Mouse (Mus musculus) heart, adult 2 months (tissue): ENCODE measurements around the gene Derl3. TPM values are rescaled to one million over a fixed set of nuclear protein-coding genes. Genes with fewer than 3 reads are reported as not detected.

Experiments used
- DNase-seq, 2 experiments: peaks; one replicate each; pipeline ENCODE4 v3.0.0; 2021
- H3K27ac ChIP-seq: fragments of 200-600 bp; 2 replicates; pipeline ENCODE4 v1.8.1; 2022
- H3K27me3 ChIP-seq: fragments of 200-500 bp; 2 replicates; pipeline ENCODE4 v1.6.1; 2012; ENCODE audit warnings: mild to moderate bottlenecking, low read length, inconsistent platforms, mixed read lengths; ENCODE audit not compliant: control insufficient read depth, insufficient read depth
- H3K36me3 ChIP-seq: fragments of 200-500 bp; 2 replicates; pipeline ENCODE4 v1.6.1; 2012; ENCODE audit warnings: low read length, inconsistent platforms; ENCODE audit not compliant: control insufficient read depth, insufficient read depth
- H3K4me1 ChIP-seq: fragments of 200-500 bp; 2 replicates; pipeline ENCODE4 v1.6.1; 2011; ENCODE audit warnings: low read length; ENCODE audit not compliant: control insufficient read depth, insufficient read depth
- H3K4me3 ChIP-seq: fragments of 200-600 bp; 2 replicates; pipeline ENCODE4 v1.8.1; 2022
- H3K79me2 ChIP-seq: fragments of 200-500 bp; replicated peaks from 2 replicates; pipeline ENCODE4 v1.6.1; 2012; ENCODE audit warnings: mild to moderate bottlenecking, inconsistent platforms, low read length, moderate library complexity, mixed read lengths; ENCODE audit not compliant: control insufficient read depth, insufficient read depth
- H3K9ac ChIP-seq: fragments of 200-500 bp; 2 replicates; pipeline ENCODE4 v1.6.1; 2012; ENCODE audit warnings: low read depth, mild to moderate bottlenecking, control low read depth, inconsistent platforms, low read length, mixed read lengths
- CTCF ChIP-seq: fragments of 200-600 bp; IDR thresholded peaks from 2 replicates; pipeline ENCODE4 v1.8.1; 2022; ENCODE audit warnings: antibody characterized with exemption, mild to moderate bottlenecking, moderate library complexity
- EP300 ChIP-seq: fragments of 200-500 bp; IDR thresholded peaks from 2 replicates; pipeline ENCODE4 v1.6.1; 2011; ENCODE audit warnings: low read depth, low read length, control low read depth; ENCODE audit not compliant: insufficient read depth
- POLR2A ChIP-seq: fragments of 200-500 bp; IDR thresholded peaks from 2 replicates; pipeline ENCODE4 v1.6.1; 2011; ENCODE audit warnings: mild to moderate bottlenecking, low read depth, low read length, control low read depth; ENCODE audit not compliant: insufficient read depth
- WGBS: fragments of 180-500 bp; shearing (Covaris S2); methylation state at CpG from one replicate; pipeline ENCODE4 v1.1.7; 2018; 5-methylcytosine and 5-hydroxymethylcytosine counted together
- intact Hi-C: fragments of 180-260 bp; cut with DNase I; formaldehyde crosslinking; loops from one replicate; pipeline ENCODE4 v1.15.1; 2025
- polyA plus RNA-seq: library from polyadenylated mRNA; depleted of rRNA; stranded (reverse); fragments of >200 nt; gene quantifications from 2 replicates; pipeline ENCODE4 v1.2.3, GENCODE M21; 2012
- total RNA-seq, 2 experiments: library from RNA; stranded (reverse); gene quantifications; 2 replicates each; pipeline ENCODE4 v1.2.3; 2021

Gene Derl3
- total and polyA plus RNA-seq, 3 experiments: 0.50 to 1.0 (median 0.65) TPM

GRCm38 (mm10) chr10:75921726-75922560 lies 28.7 kb downstream of the Derl3 start:
- H3K27me3 ChIP-seq: no peaks in the 10 kb centered on the region
- peaks cover 5% of the 10 kb centered on the region for H3K4me1 ChIP-seq
- intact Hi-C loops: loop anchor here (2.0 kb wide), 2 partner anchors 21 to 29 kb away; no protein-coding TSS in a partner anchor
- H3K9ac ChIP-seq: peak overlapping the region; percentile 90
- H3K36me3 ChIP-seq: no peaks in the 10 kb centered on the region
- 5% methylated on average over 22 of the region's 22 CpGs for WGBS
- H3K27ac ChIP-seq: peak overlapping the region; percentile 91
- no peak for TF ChIP-seq EP300
- TF ChIP-seq POLR2A: peak; percentile 46; the same call in 1 of the 2 replicates
- no peak for DNase-seq
- peak overlapping the region; percentile 97 for H3K4me3 ChIP-seq
- H3K79me2 ChIP-seq: peaks cover 2% of the 10 kb centered on the region

DNA sequence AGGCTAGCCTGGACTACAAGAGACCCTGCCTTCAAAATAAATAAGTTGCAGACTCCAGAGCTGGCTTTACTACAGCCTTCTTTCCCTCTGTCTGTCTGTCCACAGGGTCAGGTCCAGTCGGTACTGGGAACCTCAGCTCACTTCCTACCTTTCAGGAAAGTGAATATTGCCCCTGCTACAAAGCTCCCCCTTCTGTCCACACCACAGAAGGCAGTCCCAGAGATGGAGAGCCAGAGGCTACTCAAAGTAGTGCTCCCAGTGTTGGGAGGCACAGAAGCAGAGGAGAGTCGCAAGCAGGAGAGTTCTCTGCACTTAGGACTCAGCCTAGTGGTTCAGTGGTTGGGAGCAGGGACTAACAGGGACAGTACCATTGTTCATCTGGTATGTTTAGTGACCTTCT lies 31.1 kb downstream of the Derl3 start:
- TF ChIP-seq POLR2A: no peak
- TF ChIP-seq CTCF: peak; percentile 46
- TF ChIP-seq EP300: no peak
- 49% methylated on average over 2 of the region's 2 CpGs for WGBS
- intact Hi-C loops: no loop called here

GRCm38 (mm10) chr10:75926396-75926795 lies 33.2 kb downstream of the Derl3 start:
- no peak overlapping the region for H3K9ac ChIP-seq

More for the DNA sequence above, 31.1 kb downstream of the Derl3 start:
- DNase-seq: no peak
- peaks cover 5% of the 10 kb centered on the region for H3K4me1 ChIP-seq
- H3K9ac ChIP-seq: no peak overlapping the region
- no peak overlapping the region for H3K4me3 ChIP-seq
- no peaks in the 10 kb centered on the region for H3K36me3 ChIP-seq
- H3K79me2 ChIP-seq: no peaks in the 10 kb centered on the region; the same call in 1 of the 2 replicates
- no peak overlapping the region for H3K27ac ChIP-seq
- no peaks in the 10 kb centered on the region for H3K27me3 ChIP-seq

GRCm38 (mm10) chr10:75930304-75930703 lies 37.1 kb downstream of the Derl3 start:
- H3K36me3 ChIP-seq: no peaks in the 10 kb centered on the region
- peak in 1 of 2 experiments; percentile 23 for DNase-seq
- H3K9ac ChIP-seq: no peak overlapping the region
- H3K27ac ChIP-seq: no peak overlapping the region
- intact Hi-C loops: no loop called here
- 35% methylated on average over 6 of the region's 6 CpGs for WGBS
- no peak overlapping the region for H3K4me3 ChIP-seq
- H3K79me2 ChIP-seq: no peaks in the 10 kb centered on the region
- TF ChIP-seq EP300 (no peak), CTCF (no peak), POLR2A (no peak)
- no peaks in the 10 kb centered on the region for H3K27me3 ChIP-seq
- H3K4me1 ChIP-seq: peaks cover 10% of the 10 kb centered on the region

More at GRCm38 (mm10) chr10:75926396-75926795, 33.2 kb downstream of the Derl3 start:
- no peaks in the 10 kb centered on the region for H3K27me3 ChIP-seq
- TF ChIP-seq CTCF: no peak
- TF ChIP-seq POLR2A: no peak
- TF ChIP-seq EP300: no peak
- H3K79me2 ChIP-seq: no peaks in the 10 kb centered on the region
- DNase-seq: no peak
- WGBS: 74% methylated on average over 13 of the region's 13 CpGs
- H3K4me3 ChIP-seq: no peak overlapping the region
- H3K27ac ChIP-seq: no peak overlapping the region
- H3K4me1 ChIP-seq: peaks cover 7% of the 10 kb centered on the region
- H3K36me3 ChIP-seq: no peaks in the 10 kb centered on the region
- intact Hi-C loops: no loop called here

- Histone ChIP-seq H3K36me3 (no peaks in the 10 kb centered on the region), H3K9ac (no peak overlapping the region), H3K27ac (no peak overlapping the region), H3K27me3 (no peaks in the 10 kb centered on the region), H3K4me1 (peaks cover 12% of the 10 kb centered on the region), H3K79me2 (no peaks in the 10 kb centered on the region), H3K4me3 (no peak overlapping the region)
- intact Hi-C loops: no loop called here
- WGBS: 47% methylated on average over 7 of the region's 7 CpGs
- TF ChIP-seq EP300 (no peak), POLR2A (no peak), CTCF (no peak)
- no peak for DNase-seq
Observed at GRCm38 (mm10) chr10:75931311-75931710, 38.1 kb downstream of the Derl3 start.

DNA sequence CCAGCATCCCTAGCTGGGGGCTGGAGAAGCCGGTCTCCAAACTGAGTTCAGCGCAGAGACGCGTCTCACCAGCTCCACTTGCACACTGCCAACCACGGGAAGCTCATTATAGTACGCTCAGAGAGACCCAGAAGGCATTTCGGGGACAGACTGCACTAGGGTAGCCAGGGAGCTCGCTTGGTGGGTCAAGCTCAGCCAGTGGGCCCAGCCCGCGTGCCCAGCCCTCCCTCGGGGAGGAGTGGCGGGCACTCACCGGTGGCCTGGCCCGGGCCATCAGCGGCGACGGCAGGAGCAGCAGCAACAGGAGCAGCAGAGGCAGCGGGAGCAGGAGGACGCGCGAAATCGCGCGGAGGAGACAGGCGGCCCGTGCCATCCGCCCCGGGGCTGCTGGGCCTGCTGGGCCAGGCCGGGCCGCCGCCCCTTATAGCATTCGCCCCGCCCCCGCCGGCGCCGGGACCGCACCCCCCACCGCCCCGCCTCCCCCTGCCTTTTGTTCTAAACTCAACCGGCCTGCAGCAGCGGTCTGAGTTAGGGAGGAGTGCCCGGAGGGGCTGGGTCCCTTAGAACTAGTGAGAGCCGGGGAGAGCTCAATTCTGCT lies 39.0 kb downstream of the Derl3 start:
- peak; percentile 80 to 81 for DNase-seq
- Histone ChIP-seq H3K79me2 (no peaks in the 10 kb centered on the region), H3K27ac (peak overlapping the region; percentile 78), H3K4me3 (peak overlapping the region; percentile 82), H3K4me1 (peaks cover 12% of the 10 kb centered on the region), H3K9ac (peak overlapping the region; percentile 95), H3K36me3 (no peaks in the 10 kb centered on the region), H3K27me3 (no peaks in the 10 kb centered on the region)
- intact Hi-C loops: no loop called here
- WGBS: 1% methylated on average over 36 of the region's 44 CpGs
- TF ChIP-seq EP300: no peak
- TF ChIP-seq POLR2A: peak; percentile 32; the same call in 1 of the 2 replicates
